Mouse (Mus musculus): ENCODE measurements at regions not wholly inside any gene's neighbourhood (a gene's known extent, or its start where the extent isn't known, plus 50 kb on each side); places are given as distances from the start of the nearest gene placed in this dataset.

GRCm38 (mm10) chr14:102497179-102497578 is 485.3 kb downstream of the Kctd12 start:
- no peak for TF ChIP-seq POLR2A (IDR thresholded peaks at IDR 0.05; ENCODE audit: control insufficient read depth, extremely low read depth, insufficient read depth, low read length, poor library complexity)
- TF ChIP-seq CTCF (IDR thresholded peaks at IDR 0.05; ENCODE audit: borderline replicate concordance, control insufficient read depth, extremely low read depth, insufficient read depth, low read length, poor library complexity) = no peak

Measured in thymus, adult 2 months (tissue).